Mouse (Mus musculus) midbrain, embryonic 16.5 days (tissue): ENCODE measurements at regions not wholly inside any gene's neighbourhood (a gene's known extent, or its start where the extent isn't known, plus 50 kb on each side); places are given as distances from the start of the nearest gene placed in this dataset.

Source experiments
- ATAC-seq: fragments of 200-750 bp; cut with Nextera tagmentation; 2 replicates; pipeline ENCODE4 v1.8.0; 2017; ENCODE audit warnings: moderate TSS enrichment
- H3K27ac ChIP-seq: fragments of 300-500 bp; sonication (generic); 2 replicates; pipeline ENCODE4 v1.5.1; 2014; ENCODE audit warnings: mild to moderate bottlenecking, low read length, mixed read lengths
- H3K27me3 ChIP-seq: fragments of 300-500 bp; sonication (generic); 2 replicates; pipeline ENCODE4 v1.6.1; 2014; ENCODE audit warnings: low read depth, low read length, mixed read lengths; ENCODE audit not compliant: control insufficient read depth, insufficient read depth
- H3K36me3 ChIP-seq: fragments of 300-500 bp; sonication (generic); 2 replicates; pipeline ENCODE4 v1.6.1; 2014; ENCODE audit warnings: mild to moderate bottlenecking, low read length, moderate library complexity, mixed read lengths; ENCODE audit not compliant: control insufficient read depth, insufficient read depth
- H3K4me1 ChIP-seq: fragments of 300-500 bp; sonication (generic); 2 replicates; pipeline ENCODE4 v1.6.1; 2014; ENCODE audit warnings: mild to moderate bottlenecking, low read length, mixed read lengths; ENCODE audit not compliant: control insufficient read depth, insufficient read depth
- H3K4me2 ChIP-seq: fragments of 300-500 bp; sonication (generic); 2 replicates; pipeline ENCODE4 v1.6.1; 2014; ENCODE audit warnings: mild to moderate bottlenecking, low read length, mixed read lengths
- H3K4me3 ChIP-seq: fragments of 300-500 bp; sonication (generic); 2 replicates; pipeline ENCODE4 v1.5.1; 2014; ENCODE audit warnings: low read depth, mild to moderate bottlenecking, low read length, moderate library complexity, mixed read lengths
- H3K9ac ChIP-seq: fragments of 300-500 bp; sonication (generic); 2 replicates; pipeline ENCODE4 v1.6.1; 2014; ENCODE audit warnings: low read depth, low read length, mixed read lengths
- H3K9me3 ChIP-seq: fragments of 300-500 bp; sonication (generic); replicated peaks from 2 replicates; pipeline ENCODE4 v1.6.1; 2014; ENCODE audit warnings: mild to moderate bottlenecking, low read length, mixed read lengths; ENCODE audit not compliant: control insufficient read depth, poor library complexity, severe bottlenecking
- WGBS: fragments of 180-500 bp; shearing (Covaris S2); extraction: QIAGEN DNeasy Blood & Tissue Kit; methylation state at CpG from one replicate; pipeline ENCODE4 v1.1.7; 2014; 5-methylcytosine and 5-hydroxymethylcytosine counted together

DNA sequence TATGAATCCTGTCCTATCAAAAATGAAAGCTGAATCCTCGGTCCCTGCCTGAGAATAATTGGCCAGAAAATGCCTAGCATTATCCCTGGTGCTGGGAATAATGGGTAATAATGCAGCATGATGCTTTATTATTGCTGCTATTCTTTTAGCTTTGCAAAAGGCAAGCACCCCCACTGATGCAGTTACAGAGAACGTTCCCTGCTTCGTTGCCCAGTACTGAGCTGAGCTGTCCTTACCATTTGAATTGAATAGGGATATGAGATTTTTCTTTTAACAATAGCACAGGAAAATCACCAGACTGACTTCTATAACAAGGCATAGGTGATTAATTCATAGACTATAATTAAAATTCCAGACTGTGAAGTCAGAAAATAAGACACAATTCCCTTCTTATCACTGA is 566.5 kb downstream of the Htr1a start:
- H3K27me3 ChIP-seq, result no peaks in the 10 kb centered on the region
- ATAC-seq, result 0 out of 2 replicates have a peak, but pooled peaks have one; percentile 60

GRCm38 (mm10) chr13:106027913-106028312 is 584.5 kb downstream of the Htr1a start:
- no peaks in the 10 kb centered on the region for H3K27me3 ChIP-seq
- no peak overlapping the region for H3K4me3 ChIP-seq
- H3K36me3 ChIP-seq, result no peaks in the 10 kb centered on the region
- 79% methylated on average over 2 of the region's 2 CpGs for WGBS
- no peaks in the 10 kb centered on the region for H3K4me1 ChIP-seq
- ATAC-seq, result no peak
- no peaks in the 10 kb centered on the region for H3K9me3 ChIP-seq
- H3K9ac ChIP-seq, result no peak overlapping the region
- H3K27ac ChIP-seq, result no peak overlapping the region
- H3K4me2 ChIP-seq, result no peak overlapping the region

More for the DNA sequence above, 566.5 kb downstream of the Htr1a start:
- Histone ChIP-seq H3K27ac (no peak overlapping the region), H3K4me2 (no peak overlapping the region), H3K9me3 (no peaks in the 10 kb centered on the region), H3K36me3 (no peaks in the 10 kb centered on the region), H3K4me1 (no peaks in the 10 kb centered on the region), H3K9ac (no peak overlapping the region), H3K4me3 (no peak overlapping the region)
- WGBS, result 19% methylated on average over 3 of the region's 3 CpGs
